Mouse (Mus musculus) lung, adult 2 months (tissue): ENCODE data around the gene Myo10.

Experiments used
- CTCF ChIP-seq: fragments of 200-500 bp; IDR thresholded peaks from 2 replicates; pipeline ENCODE4 v1.5.1; 2011; ENCODE audit warnings: mild to moderate bottlenecking, low read length, control low read depth; ENCODE audit not compliant: insufficient read depth
- POLR2A ChIP-seq: fragments of 200-500 bp; IDR thresholded peaks from 2 replicates; pipeline ENCODE4 v1.6.1; 2011; ENCODE audit warnings: low read depth, mild to moderate bottlenecking, control low read depth, low read length, borderline replicate concordance; ENCODE audit errors: extremely low read depth

DNA sequence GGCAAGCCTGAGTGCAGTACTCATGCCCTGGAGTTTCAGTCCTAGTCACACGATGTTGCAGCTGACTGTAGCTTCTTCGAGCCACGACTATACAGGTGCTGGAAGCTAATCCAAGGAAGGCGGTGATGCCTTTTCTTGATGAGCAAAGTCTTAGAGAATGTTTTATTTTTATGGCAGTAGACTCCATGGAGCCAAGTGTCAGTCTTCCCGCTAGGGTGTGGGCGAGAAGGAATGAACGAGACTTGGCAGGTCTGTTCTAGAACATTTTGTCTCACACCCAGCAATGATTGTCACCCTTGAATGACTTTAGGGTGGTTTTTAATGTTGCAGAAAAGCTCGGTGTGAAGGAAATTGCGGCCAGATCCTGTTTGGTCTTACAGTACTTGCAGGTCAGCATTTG, 62.9 kb downstream of the Myo10 start:
- TF ChIP-seq CTCF (no peak), POLR2A (no peak)
